Mouse (Mus musculus) thymus, postnatal 14 days (tissue): ENCODE data around the gene Atp13a3.

Source experiments
- DNase-seq: peaks from one replicate; pipeline ENCODE4 v3.0.0; 2021

The Atp13a3 gene

DNA sequence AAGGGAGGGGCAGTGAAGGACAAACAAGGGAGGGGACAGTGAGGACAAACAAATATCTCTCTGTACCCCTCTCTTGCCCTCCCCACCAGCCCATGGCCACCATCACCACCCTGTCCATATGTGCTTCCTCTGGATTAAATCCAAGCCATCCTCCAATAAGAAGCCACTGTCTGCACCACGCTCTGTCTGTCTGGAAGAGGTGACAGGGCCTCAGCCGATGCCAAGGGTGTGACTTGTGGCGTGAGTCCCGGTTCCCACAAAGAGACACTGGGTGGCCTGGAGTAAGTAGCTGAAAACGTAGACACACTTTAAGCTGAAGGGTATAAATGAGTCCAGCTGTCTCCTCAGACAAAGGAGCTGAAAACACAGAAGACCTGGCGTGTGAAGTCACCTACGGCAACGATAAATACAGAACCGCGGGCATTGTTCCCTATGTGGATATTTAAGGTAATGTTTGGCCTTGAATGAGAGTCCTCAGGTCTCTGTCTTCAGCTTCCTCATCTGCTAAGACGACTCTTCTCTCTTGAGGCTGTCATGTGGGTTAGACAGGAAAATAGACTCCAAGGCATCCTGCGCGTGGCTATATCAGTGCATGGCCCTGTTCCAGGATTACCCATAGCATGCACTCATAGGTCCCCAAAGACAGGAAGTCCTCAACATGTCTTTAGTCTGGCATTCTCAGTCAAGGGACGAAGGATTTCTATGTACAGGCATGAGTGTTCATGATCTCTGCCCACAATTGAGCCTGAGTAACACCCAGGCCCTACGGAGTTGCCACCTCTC lies 130.0 kb downstream of the Atp13a3 start:
- no peak for DNase-seq

- no peak for DNase-seq
Measured at GRCm38 (mm10) chr16:30273065-30273464, 132.7 kb downstream of the Atp13a3 start.

DNA sequence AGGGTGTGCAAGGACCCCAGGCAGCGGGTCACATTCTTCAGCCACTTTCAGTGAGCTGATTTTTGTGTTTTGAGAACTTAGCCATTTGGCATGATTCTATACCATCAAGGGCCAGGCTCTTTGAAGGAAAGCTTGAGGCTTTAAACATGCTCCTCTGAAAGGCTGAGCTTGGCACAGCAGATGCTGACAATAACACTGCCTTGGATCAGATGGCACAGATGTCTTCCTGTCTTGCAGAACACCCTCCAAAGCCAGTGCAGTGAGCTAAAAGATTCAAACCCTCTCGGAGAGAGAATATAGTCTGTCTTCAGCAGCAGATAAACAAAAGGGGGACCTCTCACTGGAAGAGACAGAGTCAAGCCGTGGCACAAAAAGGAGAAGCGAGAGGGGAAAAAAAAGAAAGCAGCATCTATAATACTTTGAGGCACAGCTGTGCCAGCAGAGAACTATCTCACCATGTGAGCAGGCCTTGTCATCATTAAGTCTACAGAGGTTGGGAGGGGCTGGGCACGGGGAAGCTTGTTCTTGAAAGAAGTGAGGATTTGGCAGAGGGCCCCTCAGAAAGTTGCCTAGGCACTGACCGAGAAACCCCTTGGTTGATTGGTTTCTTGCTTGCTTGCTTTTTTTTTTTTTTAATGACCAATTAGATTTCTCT lies 133.7 kb downstream of the Atp13a3 start:
- DNase-seq: peak; percentile 50

DNA sequence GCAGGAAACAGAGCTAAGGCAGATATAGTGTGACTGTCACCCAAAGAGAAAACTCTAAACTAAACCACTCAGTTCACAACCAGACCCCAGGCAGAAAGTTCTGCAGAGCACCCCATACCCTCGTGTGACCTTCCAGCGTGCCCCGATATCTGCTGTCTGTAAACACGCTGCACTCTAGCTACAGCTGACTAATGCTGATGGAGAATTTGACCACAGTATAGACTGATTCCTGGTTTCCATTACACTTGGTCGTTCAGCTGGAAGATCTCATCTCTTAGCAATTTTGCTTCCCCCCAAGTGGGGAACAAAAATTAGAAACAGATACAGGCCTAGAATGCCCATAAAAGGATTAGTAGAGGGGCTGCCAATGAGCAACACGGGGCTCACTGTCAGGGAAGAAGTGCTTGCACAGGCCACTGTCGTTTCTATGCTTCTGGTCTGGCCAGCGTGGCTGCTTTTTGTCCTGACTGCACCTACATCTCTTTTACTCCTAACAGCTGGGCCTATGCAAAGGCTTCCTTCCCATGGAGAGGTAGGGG lies 134.5 kb downstream of the Atp13a3 start:
- DNase-seq: no peak

GRCm38 (mm10) chr16:30267359-30267758 lies 138.4 kb downstream of the Atp13a3 start, which contains the start of gene Cpn2:
Gene Cpn2 (minus strand): TSS chr16:30267499.
- no peak for DNase-seq

GRCm38 (mm10) chr16:30266561-30266960 lies 139.2 kb downstream of the Atp13a3 start:
- DNase-seq: no peak

- no peak for DNase-seq
Measured at GRCm38 (mm10) chr16:30265611-30266010, 140.2 kb downstream of the Atp13a3 start.

DNA sequence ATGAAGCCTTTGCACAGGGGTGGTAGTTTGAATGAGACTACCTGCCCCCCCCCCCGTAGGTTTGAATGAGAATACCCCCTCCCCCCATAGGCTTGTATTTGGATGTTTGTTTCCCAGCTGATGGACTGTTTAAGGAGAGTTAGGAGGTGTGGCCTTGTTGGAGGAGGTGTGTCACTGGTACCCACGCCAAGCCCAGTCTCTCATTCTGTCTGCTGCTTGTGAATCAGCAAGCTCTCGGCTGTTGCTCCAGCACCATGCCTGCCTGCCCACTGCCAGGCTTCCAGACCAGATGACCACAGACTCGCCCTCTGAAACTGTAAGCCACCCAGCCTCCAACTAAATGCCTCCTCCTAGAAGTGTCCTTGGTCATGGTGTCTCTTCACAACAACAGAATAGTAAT lies 142.6 kb downstream of the Atp13a3 start:
- no peak for DNase-seq

GRCm38 (mm10) chr16:30262664-30263063 lies 143.1 kb downstream of the Atp13a3 start:
- peak; percentile 78 for DNase-seq
